ENCODE assay signal across 32 mouse cellular contexts in genomic region chr9:116657141-116657540, GRCm38 (mm10).
"Had no signal": no experiment of that assay in that cellular context is flagged by ENCODE, and none has a peak within 500 bp of the region (broad histone marks: within the 10 kb centered on the region; RNA-seq: fewer than 3 reads in every experiment).

No protein-coding gene starts in this region.

- ATAC-seq: hindbrain, embryonic 16.5 days; hindbrain, postnatal 0 days; inflammation-experienced regulatory T-cells, adult 6 months; intestine, embryonic 16.5 days; intestine, postnatal 0 days had no signal

- H3K4me3 ChIP-seq: heart, embryonic 12.5 days; heart, embryonic 13.5 days; heart, embryonic 15.5 days; hindbrain, embryonic 10.5 days; hindbrain, embryonic 12.5 days; hindbrain, embryonic 13.5 days; hindbrain, embryonic 15.5 days; kidney, embryonic 15.5 days; layer of hippocampus, adult 2 months; left cerebral cortex, adult 2 months had no signal

- H3K4me2 ChIP-seq: heart, embryonic 11.5 days; heart, embryonic 12.5 days; heart, embryonic 13.5 days; heart, embryonic 15.5 days; hindbrain, embryonic 12.5 days; hindbrain, embryonic 13.5 days; hindbrain, embryonic 14.5 days; hindbrain, embryonic 15.5 days; kidney, embryonic 15.5 days had no signal

- H3K9me3 ChIP-seq: heart, embryonic 12.5 days; heart, embryonic 15.5 days; hindbrain, embryonic 10.5 days; hindbrain, embryonic 12.5 days; hindbrain, embryonic 13.5 days; hindbrain, embryonic 15.5 days; kidney, embryonic 15.5 days had no signal

- H3K9ac ChIP-seq: heart, embryonic 12.5 days; heart, embryonic 13.5 days; heart, embryonic 15.5 days; hindbrain, embryonic 12.5 days; hindbrain, embryonic 13.5 days; hindbrain, embryonic 14.5 days; hindbrain, embryonic 15.5 days; kidney, embryonic 15.5 days had no signal

- DNase-seq: heart, postnatal 10 days; heart, postnatal 14 days; kidney, adult 11 months; kidney, adult 18-20 months; kidney, adult 2 months; kidney, adult 8-10 months; kidney, adult 9 months; kidney, postnatal 10 days; kidney, postnatal 14 days; kidney, postnatal 25 days; kidney, postnatal 36 days; kidney, postnatal 4 days; layer of hippocampus, adult 9-11 months; layer of hippocampus, postnatal 36 days had no signal

- H3K27me3 ChIP-seq: heart, embryonic 12.5 days; heart, embryonic 13.5 days; heart, embryonic 15.5 days; hindbrain, embryonic 12.5 days; hindbrain, embryonic 13.5 days; hindbrain, embryonic 15.5 days; kidney, embryonic 15.5 days had no signal

- H3K36me3 ChIP-seq: heart, embryonic 12.5 days; heart, embryonic 13.5 days; heart, embryonic 15.5 days; hindbrain, embryonic 10.5 days; hindbrain, embryonic 12.5 days; hindbrain, embryonic 13.5 days; hindbrain, embryonic 15.5 days; kidney, embryonic 15.5 days had no signal

- H3K27ac ChIP-seq: heart, embryonic 13.5 days; heart, embryonic 15.5 days; hindbrain, embryonic 10.5 days; hindbrain, embryonic 12.5 days; hindbrain, embryonic 13.5 days; hindbrain, embryonic 14.5 days; hindbrain, embryonic 15.5 days; hindbrain, postnatal 0 days; kidney, embryonic 15.5 days; kidney, postnatal 0 days; layer of hippocampus, adult 2 months; left cerebral cortex, adult 2 months had no signal

- H3K4me1 ChIP-seq: heart, embryonic 12.5 days; heart, embryonic 13.5 days; heart, embryonic 15.5 days; hindbrain, embryonic 10.5 days; hindbrain, embryonic 12.5 days; hindbrain, embryonic 15.5 days; kidney, embryonic 15.5 days had no signal
